Mouse (Mus musculus): ENCODE results near the gene Rps15a. TPM values are rescaled to one million over a fixed set of nuclear protein-coding genes. Genes with fewer than 3 reads are reported as not detected.

Gene Rps15a
- polyA plus RNA-seq, 1 experiment from 2014 or later: 911 TPM

GRCm38 (mm10) chr7:118126219-118126875, 10.4 kb upstream of the Rps15a start:
- Histone ChIP-seq H3K4me1 (peaks cover 28% of the 10 kb centered on the region), H3K9ac (0 out of 2 replicates have a peak overlapping the region, but pooled peaks have one; percentile 32), H3K9me3 (no peaks in the 10 kb centered on the region), H3K27ac (no peak overlapping the region), H3K36me3 (peaks cover 44% of the 10 kb centered on the region), H3K4me2 (peak overlapping the region; percentile 72; the same call in 1 of the 2 replicates), H3K27me3 (no peaks in the 10 kb centered on the region), H3K4me3 (0 out of 2 replicates have a peak overlapping the region, but pooled peaks have one; percentile 4)
- WGBS: 76% methylated on average over 11 of the region's 11 CpGs
- no peak for ATAC-seq (ENCODE audit: insufficient number of reproducible peaks, insufficient read depth, low FRiP score, low TSS enrichment, low read depth)

GRCm38 (mm10) chr7:118125736-118126135, 9.7 kb upstream of the Rps15a start:
- Histone ChIP-seq H3K4me1 (peaks cover 28% of the 10 kb centered on the region), H3K4me3 (no peak overlapping the region), H3K4me2 (no peak overlapping the region), H3K9ac (no peak overlapping the region), H3K27me3 (no peaks in the 10 kb centered on the region), H3K9me3 (no peaks in the 10 kb centered on the region), H3K27ac (no peak overlapping the region), H3K36me3 (peaks cover 50% of the 10 kb centered on the region)
- no peak for ATAC-seq (ENCODE audit: insufficient number of reproducible peaks, insufficient read depth, low FRiP score, low TSS enrichment, low read depth)

GRCm38 (mm10) chr7:118123512-118124411, 7.8 kb upstream of the Rps15a start:
- Histone ChIP-seq H3K4me3 (no peak overlapping the region), H3K27ac (no peak overlapping the region), H3K9ac (no peak overlapping the region), H3K36me3 (peaks cover 69% of the 10 kb centered on the region), H3K9me3 (no peaks in the 10 kb centered on the region), H3K4me1 (peaks cover 24% of the 10 kb centered on the region), H3K4me2 (no peak overlapping the region), H3K27me3 (no peaks in the 10 kb centered on the region)
- WGBS: 87% methylated on average over 4 of the region's 4 CpGs
- no peak for ATAC-seq (ENCODE audit: insufficient number of reproducible peaks, insufficient read depth, low FRiP score, low TSS enrichment, low read depth)

GRCm38 (mm10) chr7:118122235-118122634, 6.2 kb upstream of the Rps15a start:
- Histone ChIP-seq H3K4me2 (no peak overlapping the region), H3K36me3 (peaks cover 77% of the 10 kb centered on the region), H3K4me3 (no peak overlapping the region), H3K4me1 (peaks cover 11% of the 10 kb centered on the region), H3K9ac (no peak overlapping the region), H3K27ac (no peak overlapping the region), H3K9me3 (no peaks in the 10 kb centered on the region), H3K27me3 (no peaks in the 10 kb centered on the region)
- no peak for ATAC-seq (ENCODE audit: insufficient number of reproducible peaks, insufficient read depth, low FRiP score, low TSS enrichment, low read depth)
- 97% methylated on average over 7 of the region's 7 CpGs for WGBS

- H3K27ac ChIP-seq: no peak overlapping the region
- H3K4me2 ChIP-seq: no peak overlapping the region
- no peak for ATAC-seq (ENCODE audit: insufficient number of reproducible peaks, insufficient read depth, low FRiP score, low TSS enrichment, low read depth)
- H3K9me3 ChIP-seq: no peaks in the 10 kb centered on the region
- H3K9ac ChIP-seq: no peak overlapping the region
- no peaks in the 10 kb centered on the region for H3K27me3 ChIP-seq
- no peaks in the 10 kb centered on the region for H3K4me1 ChIP-seq
- H3K36me3 ChIP-seq: peaks cover 63% of the 10 kb centered on the region
- 88% methylated on average over 1 of the region's 1 CpGs for WGBS
- no peak overlapping the region for H3K4me3 ChIP-seq
These were observed 4.7 kb upstream of the Rps15a start for GRCm38 (mm10) chr7:118120654-118121053.

GRCm38 (mm10) chr7:118119946-118120345, 4.0 kb upstream of the Rps15a start:
- H3K36me3 ChIP-seq: peaks cover 62% of the 10 kb centered on the region
- H3K27me3 ChIP-seq: no peaks in the 10 kb centered on the region
- H3K9ac ChIP-seq: 0 out of 2 replicates have a peak overlapping the region, but pooled peaks have one; percentile 21
- ATAC-seq (ENCODE audit: insufficient number of reproducible peaks, insufficient read depth, low FRiP score, low TSS enrichment, low read depth): no peak
- no peak overlapping the region for H3K4me3 ChIP-seq
- WGBS: 85% methylated on average over 5 of the region's 5 CpGs
- peaks cover 1% of the 10 kb centered on the region; the same call in 1 of the 2 replicates for H3K4me1 ChIP-seq
- no peaks in the 10 kb centered on the region for H3K9me3 ChIP-seq
- no peak overlapping the region for H3K27ac ChIP-seq
- no peak overlapping the region for H3K4me2 ChIP-seq

GRCm38 (mm10) chr7:118119142-118119541, 3.2 kb upstream of the Rps15a start:
- 62% methylated on average over 2 of the region's 2 CpGs for WGBS
- Histone ChIP-seq H3K4me1 (peaks cover 9% of the 10 kb centered on the region), H3K27ac (no peak overlapping the region), H3K36me3 (peaks cover 62% of the 10 kb centered on the region), H3K4me3 (no peak overlapping the region), H3K9ac (no peak overlapping the region), H3K27me3 (no peaks in the 10 kb centered on the region), H3K9me3 (no peaks in the 10 kb centered on the region), H3K4me2 (no peak overlapping the region)
- ATAC-seq (ENCODE audit: insufficient number of reproducible peaks, insufficient read depth, low FRiP score, low TSS enrichment, low read depth): no peak

- Histone ChIP-seq H3K4me3 (no peak overlapping the region), H3K9me3 (no peaks in the 10 kb centered on the region), H3K36me3 (peaks cover 65% of the 10 kb centered on the region), H3K4me1 (peaks cover 16% of the 10 kb centered on the region), H3K27me3 (no peaks in the 10 kb centered on the region), H3K4me2 (no peak overlapping the region), H3K27ac (no peak overlapping the region), H3K9ac (no peak overlapping the region)
- ATAC-seq (ENCODE audit: insufficient number of reproducible peaks, insufficient read depth, low FRiP score, low TSS enrichment, low read depth): no peak
- 82% methylated on average over 3 of the region's 3 CpGs for WGBS
These were observed 2.4 kb upstream of the Rps15a start for GRCm38 (mm10) chr7:118118426-118118825.

- H3K4me3 ChIP-seq: no peak overlapping the region
- no peaks in the 10 kb centered on the region for H3K27me3 ChIP-seq
- H3K9ac ChIP-seq: 0 out of 2 replicates have a peak overlapping the region, but pooled peaks have one; percentile 21
- H3K9me3 ChIP-seq: no peaks in the 10 kb centered on the region
- 48% methylated on average over 4 of the region's 4 CpGs for WGBS
- no peak for ATAC-seq (ENCODE audit: insufficient number of reproducible peaks, insufficient read depth, low FRiP score, low TSS enrichment, low read depth)
- H3K27ac ChIP-seq: peak overlapping the region; percentile 11; the same call in 1 of the 2 replicates
- peaks cover 65% of the 10 kb centered on the region for H3K36me3 ChIP-seq
- H3K4me2 ChIP-seq: no peak overlapping the region
- H3K4me1 ChIP-seq: peaks cover 24% of the 10 kb centered on the region
These were observed 1.7 kb upstream of the Rps15a start for GRCm38 (mm10) chr7:118117539-118118210.

GRCm38 (mm10) chr7:118116787-118117538, 975 bp upstream of the Rps15a start:
- no peak for ATAC-seq (ENCODE audit: insufficient number of reproducible peaks, insufficient read depth, low FRiP score, low TSS enrichment, low read depth)
- peaks cover 31% of the 10 kb centered on the region for H3K4me1 ChIP-seq
- H3K36me3 ChIP-seq: peaks cover 66% of the 10 kb centered on the region
- H3K9ac ChIP-seq: 0 out of 2 replicates have a peak overlapping the region, but pooled peaks have one; percentile 69
- peak overlapping the region; percentile 94; the same call in 1 of the 2 replicates for H3K27ac ChIP-seq
- no peaks in the 10 kb centered on the region for H3K27me3 ChIP-seq
- peak overlapping the region; percentile 97 for H3K4me3 ChIP-seq
- 21% methylated on average over 8 of the region's 8 CpGs for WGBS
- peak overlapping the region; percentile 89 for H3K4me2 ChIP-seq
- H3K9me3 ChIP-seq: no peaks in the 10 kb centered on the region

- peak overlapping the region; percentile 100 for H3K9ac ChIP-seq
- no peaks in the 10 kb centered on the region for H3K9me3 ChIP-seq
- no peak; the same call in 1 of the 2 replicates for ATAC-seq (ENCODE audit: insufficient number of reproducible peaks, insufficient read depth, low FRiP score, low TSS enrichment, low read depth)
- H3K4me2 ChIP-seq: peak overlapping the region; percentile 89
- H3K4me1 ChIP-seq: peaks cover 45% of the 10 kb centered on the region
- under 1% methylated on average over 20 of the region's 20 CpGs for WGBS
- H3K36me3 ChIP-seq: peaks cover 67% of the 10 kb centered on the region
- H3K27me3 ChIP-seq: no peaks in the 10 kb centered on the region
- peak overlapping the region; percentile 94 for H3K27ac ChIP-seq
- peak overlapping the region; percentile 97 for H3K4me3 ChIP-seq
These were observed 483 bp downstream of the Rps15a start for GRCm38 (mm10) chr7:118115533-118115876.
